Mouse (Mus musculus) G1E (cell line): Measurements from ENCODE around the gene Pigg.

Experiments
- CTCF ChIP-seq: IDR thresholded peaks from 2 replicates; pipeline ENCODE4 v1.5.1; 2012; ENCODE audit warnings: low read depth, low read length, inconsistent platforms, mixed read lengths
- GATA1 ChIP-seq: IDR thresholded peaks from 2 replicates; pipeline ENCODE4 v1.6.1; 2012; ENCODE audit warnings: borderline replicate concordance, low read length, inconsistent platforms, mixed read lengths
- TAL1 ChIP-seq: conservative IDR thresholded peaks from 2 replicates; pipeline ENCODE4 v1.6.1; 2012; ENCODE audit warnings: low read depth, low read length, inconsistent platforms, mixed read lengths

DNA sequence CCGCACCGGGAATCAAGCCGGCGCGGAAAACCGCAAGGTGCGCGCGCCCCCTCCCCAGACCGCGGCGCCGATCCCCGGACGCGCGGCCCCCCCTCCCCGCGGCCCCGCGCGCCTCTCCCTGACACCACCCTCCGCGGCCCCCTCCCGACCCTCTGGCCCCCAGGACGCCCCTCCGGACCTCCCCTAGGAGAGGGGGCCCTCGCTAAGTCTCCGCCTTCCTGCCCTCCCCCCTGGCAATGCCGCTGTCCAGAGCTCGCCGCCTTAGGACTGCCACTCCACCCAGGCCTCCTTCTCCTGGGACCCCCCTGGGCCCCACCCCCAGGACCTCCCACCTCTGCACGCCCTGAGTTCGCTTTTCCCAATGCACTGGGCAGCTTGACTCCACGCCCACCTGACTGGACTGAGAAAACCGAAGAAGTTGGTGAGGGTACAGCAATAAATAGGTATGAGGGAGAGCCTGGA is 55.5 kb downstream of the Pigg start, which contains the start of gene Gm42517:
- TF ChIP-seq CTCF (no peak), GATA1 (no peak), TAL1 (no peak)
